Mouse (Mus musculus) testis, postnatal 14 days (tissue): ENCODE measurements around the gene Aadac.

ENCODE experiments used
- DNase-seq: peaks from one replicate; pipeline ENCODE4 v3.0.0; 2021; ENCODE audit warnings: low spot score

The Aadac gene

DNA sequence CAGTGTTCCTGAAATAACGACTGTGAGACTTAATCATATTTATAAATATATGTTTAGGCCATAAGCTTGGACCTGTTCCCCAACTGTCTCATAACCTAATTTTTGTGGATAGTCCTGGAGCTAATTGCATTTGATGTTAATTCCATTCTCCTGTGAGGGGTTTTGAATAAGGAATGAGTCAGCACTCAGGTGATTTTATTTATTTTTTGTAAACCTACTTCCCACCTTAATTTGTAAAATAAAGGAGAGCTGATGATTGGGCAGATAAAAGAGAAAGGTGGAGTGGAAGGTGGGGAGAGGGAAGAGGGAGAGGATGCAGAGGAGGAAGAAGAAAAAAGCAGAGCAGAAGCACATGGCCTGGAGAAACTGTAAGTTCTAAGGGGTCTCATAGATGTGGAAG, at the start of gene Aadac:
TSS of gene Aadac (plus strand) at position 301 of the 400 bp plus-strand sequence.
- no peak for DNase-seq

GRCm38 (mm10) chr3:60003622-60004021, 21.9 kb upstream of the Aadac start:
- no peak for DNase-seq

DNA sequence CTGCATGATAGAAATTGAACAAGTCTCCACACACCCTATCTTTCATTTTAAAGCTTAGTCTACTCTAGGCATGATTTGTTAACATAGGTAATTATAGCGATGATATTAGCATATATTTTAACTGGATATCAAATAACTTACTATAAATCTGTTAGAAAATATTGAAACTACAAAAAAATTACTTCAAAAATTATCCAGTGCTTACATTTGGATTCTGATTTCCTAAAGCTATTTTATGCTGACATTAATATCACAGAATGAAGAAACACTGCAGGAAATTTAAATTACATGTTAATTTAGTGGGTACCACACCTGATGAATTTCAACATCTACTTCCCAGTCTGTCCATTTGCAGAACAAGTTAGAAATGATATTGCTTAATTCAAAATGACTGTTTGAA, 19.1 kb upstream of the Aadac start, which contains the start of gene Aadacl2:
TSS of gene Aadacl2 (plus strand) at position 301 of the 400 bp plus-strand sequence.
- DNase-seq, result no peak

GRCm38 (mm10) chr3:60031511-60031910, 6.0 kb downstream of the Aadac start:
- no peak for DNase-seq

- no peak for DNase-seq
Observed at GRCm38 (mm10) chr3:60046221-60046913, 20.9 kb downstream of the Aadac start.

DNA sequence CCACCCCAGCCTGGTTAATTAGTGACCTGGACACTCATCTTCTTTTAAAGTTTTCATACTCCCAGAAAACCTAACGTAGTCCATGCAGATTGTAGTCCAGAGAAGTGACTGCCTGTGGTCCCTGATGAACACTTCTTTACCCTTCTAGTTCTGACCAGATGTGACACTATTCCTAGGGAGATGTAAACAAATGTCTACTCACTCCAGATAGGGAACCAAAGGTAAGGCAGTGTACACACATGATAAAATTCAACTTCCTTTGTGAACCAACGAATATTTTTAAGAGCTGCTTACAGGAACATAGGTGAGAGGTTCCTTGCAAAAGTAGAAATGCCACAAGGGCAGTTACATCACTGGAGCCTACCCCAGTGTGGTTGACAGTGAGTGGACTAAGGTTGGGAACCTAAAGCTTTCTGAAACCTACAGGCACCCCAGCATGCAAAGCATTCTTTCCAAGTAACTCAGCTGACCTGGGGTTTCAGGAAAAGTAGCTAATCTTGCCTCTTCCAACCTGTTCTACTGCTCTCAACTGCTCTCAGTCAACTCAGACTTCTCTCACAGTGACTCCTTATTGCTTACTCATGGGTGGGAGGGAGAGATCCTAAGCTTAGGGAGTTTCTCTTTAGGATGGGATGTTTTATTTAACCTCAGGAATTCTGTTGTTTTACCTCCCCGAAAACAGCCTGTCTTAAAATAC, 27.9 kb downstream of the Aadac start:
- no peak for DNase-seq

GRCm38 (mm10) chr3:60053931-60054330, 28.4 kb downstream of the Aadac start:
- no peak for DNase-seq

DNA sequence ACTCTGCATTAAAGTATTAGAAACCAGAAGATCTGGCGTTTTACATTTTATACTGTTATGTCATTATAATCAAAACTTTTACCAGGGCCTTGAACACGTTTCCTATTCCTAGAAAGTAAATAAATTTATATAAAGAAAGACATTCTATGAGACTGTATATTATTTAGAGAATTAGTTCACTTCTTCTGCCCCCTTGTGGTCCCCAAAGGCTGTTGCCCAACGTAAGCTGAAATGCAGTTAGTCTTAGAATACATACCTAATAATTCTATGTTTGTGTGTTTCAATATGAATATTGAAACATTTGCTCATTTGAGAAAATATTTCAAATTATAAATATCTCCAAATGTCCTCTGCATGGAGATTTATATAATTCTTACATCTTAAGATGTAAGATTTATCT, 30.9 kb downstream of the Aadac start:
- no peak for DNase-seq

DNA sequence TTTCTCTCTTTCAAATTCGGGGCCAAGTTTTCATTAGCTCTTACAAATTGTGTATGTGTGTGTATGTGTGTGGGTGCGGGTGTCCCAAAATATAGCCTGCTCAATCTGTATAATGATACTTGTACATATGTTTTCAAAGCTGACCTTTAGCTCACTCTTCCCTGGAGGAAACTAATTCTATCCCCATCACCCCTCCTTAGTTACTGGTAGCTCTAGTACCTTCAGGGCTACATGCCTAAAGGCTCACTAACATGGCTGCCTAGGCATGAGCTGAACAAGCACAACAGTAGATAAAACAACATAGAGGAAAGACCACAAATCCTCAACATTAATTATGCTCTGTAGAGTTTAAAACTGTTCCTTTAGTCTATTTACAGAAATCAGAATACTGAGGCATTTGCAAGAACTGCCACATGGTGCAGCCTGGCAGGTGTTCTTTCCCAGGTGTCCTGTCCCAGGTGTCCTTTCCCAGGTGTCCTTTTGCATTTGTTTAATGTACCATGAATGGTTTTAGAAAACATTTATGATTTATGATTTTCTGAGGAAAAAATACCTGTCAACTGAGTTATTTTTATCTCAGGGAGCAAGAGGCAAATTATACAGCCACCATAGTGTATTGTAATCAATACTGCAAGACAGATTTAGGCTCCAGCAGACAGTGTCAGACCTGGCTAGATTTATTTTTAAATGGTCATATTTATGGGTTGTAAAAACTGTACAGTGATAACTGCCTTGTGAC, 31.7 kb downstream of the Aadac start:
- DNase-seq, result no peak

DNA sequence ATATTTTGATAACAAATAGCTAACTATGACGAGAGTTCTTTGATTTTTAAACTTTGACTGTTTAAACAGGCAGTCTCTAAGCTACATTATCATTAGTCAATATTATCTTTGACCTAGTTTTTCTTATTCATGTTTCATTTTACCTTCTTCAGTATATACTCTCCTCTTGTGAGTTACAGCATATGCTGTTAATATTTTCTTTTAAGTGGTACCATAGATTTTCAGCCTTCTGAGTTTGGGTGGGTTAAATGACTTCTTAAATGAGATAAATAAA, 32.2 kb downstream of the Aadac start:
- no peak for DNase-seq

DNA sequence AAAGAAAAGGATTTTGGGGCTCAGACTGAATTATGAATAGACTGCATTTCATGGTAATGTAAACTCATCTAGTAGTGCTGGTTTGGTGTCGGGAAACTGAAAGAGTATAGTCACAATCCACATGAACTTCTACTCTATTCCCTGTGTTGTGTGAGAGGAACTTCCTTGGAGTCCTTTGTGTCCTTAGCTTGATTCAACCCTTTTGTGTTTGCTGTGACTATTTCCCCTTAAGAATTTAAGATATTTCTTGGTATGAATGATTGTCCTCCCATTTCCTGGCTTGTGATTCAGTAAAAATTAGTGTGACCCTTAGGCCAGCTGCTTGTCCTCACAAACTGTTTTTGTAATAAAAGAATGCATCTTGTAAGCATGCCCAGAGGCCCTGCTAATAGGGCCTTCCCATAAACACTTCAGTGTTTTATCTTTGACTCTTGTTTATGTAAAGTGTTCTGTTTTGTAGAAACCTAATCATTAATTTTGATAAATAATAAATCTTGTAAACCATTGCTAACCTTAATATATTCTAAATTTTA, 53.4 kb downstream of the Aadac start:
- no peak for DNase-seq

GRCm38 (mm10) chr3:60080572-60080971, 55.1 kb downstream of the Aadac start:
- no peak for DNase-seq

GRCm38 (mm10) chr3:60081648-60082047, 56.1 kb downstream of the Aadac start, which contains the start of gene Sucnr1:
Sucnr1 (plus strand) TSS chr3:60081869.
- DNase-seq, result no peak

- no peak for DNase-seq
Observed at GRCm38 (mm10) chr3:60082746-60083145, 57.2 kb downstream of the Aadac start.

- DNase-seq, result no peak
Observed at GRCm38 (mm10) chr3:60085729-60086128, 60.2 kb downstream of the Aadac start.
